Mouse (Mus musculus): ENCODE results near the gene Col18a1.

DNA sequence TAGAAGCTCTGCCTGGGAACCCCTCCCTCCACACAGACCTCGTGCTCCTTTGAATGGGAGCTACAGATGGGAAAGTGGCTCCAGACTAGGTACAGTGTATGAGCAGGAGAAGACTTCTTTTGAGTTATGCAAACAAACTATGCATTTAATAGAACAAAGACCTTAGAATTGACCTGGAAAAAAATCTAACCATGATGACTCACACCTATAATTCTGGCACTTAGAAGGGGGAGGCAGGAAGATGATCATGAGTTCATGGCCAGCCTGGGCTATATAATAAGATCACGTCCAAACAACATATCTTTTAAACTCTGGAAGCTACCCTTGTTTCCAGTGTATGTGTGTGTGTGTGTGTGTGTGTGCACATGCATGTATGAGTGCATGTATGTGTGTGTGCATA is 149.3 kb downstream of the Col18a1 start:
- no peak for TF ChIP-seq POLR2A (IDR thresholded peaks at IDR 0.05; ENCODE audit: insufficient read length, low read depth)
- TF ChIP-seq POLR2AphosphoS2 (IDR thresholded peaks at IDR 0.05; ENCODE audit: insufficient read length, low read depth) = no peak
- no peak for TF ChIP-seq CEBPB (IDR thresholded peaks at IDR 0.05; ENCODE audit: insufficient read depth, poor library complexity, severe bottlenecking)
- TF ChIP-seq MYOG (IDR thresholded peaks at IDR 0.05; ENCODE audit: control insufficient read depth in 1 of 3, insufficient read depth in 1 of 3, insufficient read length in 2 of 3, low read depth in 2 of 3) = no peak
- no peak for TF ChIP-seq USF1 (IDR thresholded peaks at IDR 0.05; ENCODE audit: low read depth)

All from myocyte (in vitro differentiated cells).